Mouse (Mus musculus) thymus, adult 18-20 months (tissue): ENCODE data around the gene Zc3h18.

Experiments
- DNase-seq, 2 experiments: peaks; one replicate each; pipeline ENCODE4 v3.0.0; 2022; ENCODE audit warnings: mixed read lengths in 2 of 2

Gene Zc3h18

GRCm38 (mm10) chr8:122376365-122377231, at the start of gene Zc3h18:
TSS of gene Zc3h18 (plus strand) at chr8:122376609.
- peak; percentile 97 to 99 for DNase-seq

GRCm38 (mm10) chr8:122329072-122329471, 47.3 kb upstream of the Zc3h18 start:
- no peak for DNase-seq

- no peak for DNase-seq
These were observed 46.7 kb upstream of the Zc3h18 start for GRCm38 (mm10) chr8:122329553-122330239.

GRCm38 (mm10) chr8:122330446-122331133, 45.8 kb upstream of the Zc3h18 start:
- no peak for DNase-seq

DNA sequence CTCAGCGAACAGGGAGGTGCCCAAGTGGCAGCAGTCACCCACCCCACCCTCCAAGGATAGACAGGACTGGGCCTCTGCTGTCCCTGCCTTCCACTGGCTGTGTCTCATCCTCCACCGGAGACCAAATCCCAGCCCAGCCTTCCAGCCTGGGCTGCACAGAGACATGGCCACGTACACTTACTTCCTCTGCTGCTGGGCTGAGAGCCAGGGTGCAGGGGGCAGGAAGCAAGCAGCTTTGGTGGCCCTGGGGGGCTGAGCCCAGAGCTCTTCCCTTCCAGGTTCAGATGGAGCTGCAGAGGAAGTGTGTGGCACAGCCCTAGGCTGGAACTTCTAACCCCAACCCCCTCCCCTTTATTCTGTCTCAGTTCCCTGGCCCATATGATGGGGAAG, 45.3 kb upstream of the Zc3h18 start:
- DNase-seq, result no peak

- DNase-seq, result peak; percentile 53 to 60
These were observed 43.5 kb upstream of the Zc3h18 start for GRCm38 (mm10) chr8:122332753-122333506.

DNA sequence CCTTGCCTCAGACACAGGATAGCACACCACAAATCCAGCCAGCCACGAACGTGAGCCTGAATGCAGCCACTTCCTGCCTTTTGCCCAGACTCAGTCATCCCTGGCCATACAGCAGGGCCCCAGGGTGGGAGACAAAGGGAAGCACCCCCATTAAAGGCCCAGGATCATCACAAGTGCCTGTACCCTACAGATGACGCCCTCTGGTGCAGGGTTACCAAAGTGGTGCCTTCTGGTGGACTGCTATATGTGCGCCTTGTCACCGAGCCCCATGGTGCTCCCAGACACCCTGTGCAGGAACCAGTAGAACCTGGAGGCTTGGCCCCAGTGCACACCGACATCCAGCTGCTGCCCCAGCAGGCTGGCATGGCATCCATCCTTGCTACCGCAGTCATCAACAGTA, 42.9 kb upstream of the Zc3h18 start:
- no peak for DNase-seq

- DNase-seq, result no peak
These were observed 41.5 kb upstream of the Zc3h18 start for GRCm38 (mm10) chr8:122334791-122335490.

GRCm38 (mm10) chr8:122335638-122336250, 40.7 kb upstream of the Zc3h18 start:
- no peak for DNase-seq

GRCm38 (mm10) chr8:122336251-122336910, 40.0 kb upstream of the Zc3h18 start:
- DNase-seq, result no peak

DNA sequence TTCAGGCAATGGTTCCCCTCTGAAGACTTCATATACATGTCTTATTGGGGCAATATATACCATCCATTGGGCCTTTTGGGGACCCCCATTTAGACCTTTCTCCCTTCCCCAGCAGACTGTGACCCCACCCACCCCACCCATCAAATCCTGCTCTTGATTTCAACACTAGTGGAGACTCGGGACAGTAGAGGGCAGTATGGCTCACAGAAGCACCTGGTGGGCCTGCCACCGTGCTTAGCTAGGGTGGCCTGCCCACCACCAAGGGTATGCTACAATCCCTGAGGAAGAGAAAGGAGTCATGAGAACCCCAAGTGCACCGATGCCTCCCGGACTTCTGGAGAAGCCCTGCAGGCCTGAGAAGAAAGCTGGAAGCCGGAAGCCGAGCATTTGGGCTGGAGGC, 37.6 kb upstream of the Zc3h18 start:
- DNase-seq, result no peak

DNA sequence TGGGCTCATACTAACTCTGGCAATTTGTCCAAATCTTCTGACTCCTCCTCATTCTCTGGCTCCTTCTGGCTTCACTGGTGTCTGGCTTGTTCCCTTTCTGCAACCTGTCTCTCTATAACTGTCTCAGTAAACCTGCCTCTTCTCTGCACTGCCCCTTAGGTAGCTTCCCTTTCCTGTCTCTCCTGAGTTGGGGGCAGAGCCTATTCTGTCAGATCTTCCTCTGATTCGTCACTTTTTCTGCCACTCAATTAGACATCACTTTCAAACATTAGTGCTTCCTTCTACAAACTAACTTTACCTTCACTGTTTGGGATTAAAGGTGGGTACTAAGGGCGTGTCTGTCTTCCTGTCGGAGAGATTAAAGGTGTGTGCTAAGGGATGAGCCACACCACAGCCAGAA, 35.6 kb upstream of the Zc3h18 start:
- no peak for DNase-seq

- DNase-seq, result no peak
These were observed 34.6 kb upstream of the Zc3h18 start for GRCm38 (mm10) chr8:122341790-122342189.

DNA sequence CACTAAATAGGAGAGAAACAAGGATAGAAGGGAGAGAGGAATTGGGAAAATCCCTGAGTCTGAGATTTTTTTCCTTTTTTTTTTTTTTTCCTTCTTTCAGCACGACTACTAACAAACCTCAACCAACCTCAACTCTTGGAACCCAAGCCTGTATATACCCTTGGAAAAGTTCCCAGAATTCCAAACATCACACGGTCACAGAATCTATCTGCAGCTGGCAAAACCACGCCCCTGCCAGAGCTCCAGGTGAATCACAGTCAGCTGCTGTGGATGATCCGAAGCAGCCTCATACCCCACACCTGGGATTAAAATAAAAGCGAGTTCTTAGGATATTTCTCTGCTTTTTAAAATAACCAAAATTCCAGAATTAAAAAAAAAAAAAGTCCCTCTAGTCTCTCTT, 34.0 kb upstream of the Zc3h18 start:
- DNase-seq, result no peak

- DNase-seq, result peak in 1 of 2 experiments; percentile 39
These were observed 33.6 kb upstream of the Zc3h18 start for GRCm38 (mm10) chr8:122342806-122343209.

- DNase-seq, result no peak
These were observed 33.1 kb upstream of the Zc3h18 start for GRCm38 (mm10) chr8:122343341-122343740.

DNA sequence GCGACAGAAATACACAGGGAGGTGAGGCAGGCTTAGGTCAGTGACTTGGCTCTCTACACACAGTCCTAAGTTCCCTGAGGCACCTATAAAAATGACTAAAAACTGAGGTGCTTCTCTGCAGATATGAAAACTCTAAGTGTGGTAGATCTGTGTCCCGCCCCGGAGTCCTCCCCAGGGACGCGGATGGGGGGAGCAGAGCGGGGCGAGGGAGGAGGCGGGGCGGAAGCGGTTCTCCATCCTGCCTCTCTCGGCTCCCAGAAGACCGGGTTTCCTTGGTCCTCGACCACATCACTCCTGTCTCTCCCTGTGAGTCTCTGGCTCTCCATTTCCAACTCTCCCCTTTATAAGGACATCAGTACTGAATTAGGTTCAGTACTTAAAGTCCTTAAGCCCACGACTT, 32.7 kb upstream of the Zc3h18 start:
- DNase-seq, result no peak

DNA sequence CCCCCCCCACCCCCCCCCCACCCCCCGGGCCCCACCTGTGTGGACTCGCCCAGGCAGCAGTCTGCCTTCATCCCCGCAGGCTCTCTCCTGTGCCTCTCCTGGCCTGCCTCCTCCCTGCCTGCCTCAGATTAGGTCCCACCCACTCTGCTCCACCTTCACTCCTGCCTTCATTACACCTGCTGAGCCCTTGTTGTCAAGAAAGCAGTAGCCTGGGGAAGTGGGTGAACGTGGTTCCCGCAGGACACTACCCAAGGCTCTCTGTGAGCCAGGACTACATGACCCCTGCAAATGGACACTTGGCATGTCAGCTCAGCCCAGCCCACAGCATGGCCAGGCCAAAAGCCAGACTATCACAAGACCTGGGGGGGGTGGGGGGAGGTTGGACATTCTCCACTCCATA, 32.2 kb upstream of the Zc3h18 start:
- DNase-seq, result no peak

- DNase-seq, result no peak
These were observed 31.0 kb upstream of the Zc3h18 start for GRCm38 (mm10) chr8:122345181-122346095.
